Mouse (Mus musculus): ENCODE measurements around the gene Plekhb2. TPM values are rescaled to one million over a fixed set of nuclear protein-coding genes. Genes with fewer than 3 reads are reported as not detected.

Gene Plekhb2
- total and polyA plus RNA-seq, 2 experiments from 2014 or later = 85.1 to 97.3 TPM

DNA sequence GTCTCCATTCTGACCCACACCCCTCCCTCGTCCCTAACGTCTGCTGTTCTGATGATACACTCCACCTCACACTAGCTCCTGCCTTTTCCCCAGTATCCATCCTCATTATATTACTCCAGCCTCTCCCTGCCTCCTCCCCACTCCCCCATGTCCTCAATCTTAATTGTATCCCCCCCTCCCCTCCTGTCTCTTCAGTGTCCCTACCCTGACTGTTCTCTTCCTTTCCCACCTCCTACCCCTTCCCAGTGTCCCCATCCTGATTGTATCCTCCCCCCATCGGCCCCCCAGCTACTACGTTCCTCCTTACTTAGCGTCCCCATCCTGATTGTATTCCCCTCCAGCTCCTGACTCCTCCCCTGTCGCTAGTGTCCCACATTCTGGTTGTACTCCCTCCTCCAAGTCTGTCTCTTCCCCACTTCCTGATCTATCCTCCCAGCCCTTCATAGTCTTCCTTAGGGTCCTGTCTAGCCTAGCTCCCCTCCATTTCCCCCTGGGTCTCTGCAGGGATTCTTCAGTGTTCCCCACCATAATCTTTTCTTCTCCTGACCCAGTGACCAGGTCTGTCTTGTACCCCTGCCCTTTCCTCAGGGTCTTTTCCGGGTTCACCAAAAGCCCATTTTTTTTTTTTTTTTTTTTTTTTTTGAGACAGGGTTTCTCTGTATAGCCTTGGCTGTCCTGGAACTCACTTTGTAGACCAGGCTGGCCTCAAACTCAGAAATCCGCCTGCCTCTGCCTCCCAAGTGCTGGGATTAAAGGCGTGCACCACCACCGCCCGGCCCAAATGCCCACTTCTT, 764 bp downstream of the Plekhb2 start:
- TF ChIP-seq CTCF (IDR thresholded peaks at IDR 0.05) = no peak

DNA sequence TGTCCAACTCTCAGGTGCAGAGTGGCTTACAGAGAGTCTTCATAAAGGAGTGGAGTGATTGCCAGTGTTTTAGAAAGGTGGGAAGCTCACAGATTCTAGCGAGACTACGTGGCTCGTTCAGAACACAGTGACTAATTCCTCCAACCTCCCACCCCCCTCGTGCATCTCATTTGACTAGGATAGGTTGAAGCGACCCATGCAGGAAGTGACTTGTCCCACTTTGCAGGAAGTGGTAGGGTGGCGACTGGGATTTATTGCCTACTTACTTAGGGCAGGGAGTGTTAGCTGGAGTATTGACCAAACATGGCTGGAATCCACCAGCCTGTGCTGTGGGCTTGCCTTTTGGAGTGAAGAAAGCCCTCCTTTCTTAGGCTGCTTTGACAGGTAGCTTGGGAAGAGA, 1.8 kb downstream of the Plekhb2 start:
- Histone ChIP-seq H3K27ac (ENCODE audit: low read depth, low read length) (peak overlapping the region; percentile 13; the same call in 1 of the 2 replicates), H3K4me1 (ENCODE audit: insufficient read depth, low read length) (peaks cover 8% of the 10 kb centered on the region; the same call in 1 of the 2 replicates), H3K9ac (replicated peaks; ENCODE audit: low read length, poor library complexity, severe bottlenecking) (peak overlapping the region; percentile 33), H3K4me3 (ENCODE audit: low read depth, low read length) (peak overlapping the region; percentile 72), H3K27me3 (ENCODE audit: insufficient read depth, low read length) (no peaks in the 10 kb centered on the region), H3K36me3 (ENCODE audit: insufficient read depth, low read length) (no peaks in the 10 kb centered on the region), H3K4me2 (ENCODE audit: low read depth, low read length, poor library complexity, severe bottlenecking) (peak overlapping the region; percentile 79), H3K9me3 (ENCODE audit: low read length) (no peaks in the 10 kb centered on the region)
- WGBS = 68% methylated on average over 6 of the region's 6 CpGs
- TF ChIP-seq CTCF (IDR thresholded peaks at IDR 0.05) = no peak
- ATAC-seq (ENCODE audit: low FRiP score) (no peak), DNase-seq (ENCODE audit: low spot score) (no peak)

More for the DNA sequence above, 764 bp downstream of the Plekhb2 start:
- H3K9ac ChIP-seq (replicated peaks; ENCODE audit: low read length, poor library complexity, severe bottlenecking) = peak overlapping the region; percentile 92
- peaks cover 8% of the 10 kb centered on the region; the same call in 1 of the 2 replicates for H3K4me1 ChIP-seq (ENCODE audit: insufficient read depth, low read length)
- H3K27me3 ChIP-seq (ENCODE audit: insufficient read depth, low read length) = no peaks in the 10 kb centered on the region
- no peaks in the 10 kb centered on the region for H3K9me3 ChIP-seq (ENCODE audit: low read length)
- DNase-seq (ENCODE audit: low spot score) (peak; percentile 32), ATAC-seq (ENCODE audit: low FRiP score) (peak; percentile 57)
- peak overlapping the region; percentile 72 for H3K4me3 ChIP-seq (ENCODE audit: low read depth, low read length)
- H3K4me2 ChIP-seq (ENCODE audit: low read depth, low read length, poor library complexity, severe bottlenecking) = peak overlapping the region; percentile 79
- WGBS = 37% methylated on average over 10 of the region's 11 CpGs
- no peaks in the 10 kb centered on the region for H3K36me3 ChIP-seq (ENCODE audit: insufficient read depth, low read length)
- peak overlapping the region; percentile 77 for H3K27ac ChIP-seq (ENCODE audit: low read depth, low read length)

DNA sequence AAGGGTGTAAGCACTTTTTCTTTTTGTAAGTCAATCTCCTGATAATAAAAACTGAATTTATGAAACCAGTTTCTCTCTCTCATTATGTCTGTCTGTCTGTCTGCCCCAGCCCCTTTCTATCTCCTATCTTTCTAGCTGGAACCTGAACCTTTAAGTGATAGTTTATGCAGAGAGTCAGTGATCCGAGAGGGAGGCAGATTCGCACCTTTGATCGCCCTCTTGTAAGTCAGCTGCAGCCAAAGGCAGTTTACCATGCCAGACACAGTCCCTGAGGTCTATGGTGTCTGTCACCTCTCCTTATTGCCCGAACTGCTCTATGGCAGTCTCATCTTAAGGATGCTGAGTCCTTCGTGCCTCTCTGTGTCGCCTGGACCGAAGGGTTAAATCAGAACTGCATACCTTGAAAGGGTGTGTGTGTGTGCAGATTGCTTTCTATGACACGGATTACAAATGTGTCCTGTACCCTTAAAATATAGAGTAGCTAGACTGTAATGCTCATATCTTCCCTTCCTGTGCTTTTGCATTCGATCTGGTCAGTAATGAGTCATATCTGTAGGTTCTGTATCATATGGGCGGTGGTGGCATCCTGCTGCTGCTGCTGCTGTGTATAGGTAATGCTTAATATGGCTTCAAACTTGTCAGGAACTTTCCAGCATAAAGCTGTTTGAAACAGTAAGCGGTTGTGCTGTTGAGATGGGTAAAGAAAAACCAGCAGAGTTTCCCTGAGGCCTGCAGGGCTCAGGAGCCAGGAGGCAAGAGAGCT, 2.5 kb downstream of the Plekhb2 start:
- TF ChIP-seq CTCF (IDR thresholded peaks at IDR 0.05) = no peak
- DNase-seq (ENCODE audit: low spot score) (no peak), ATAC-seq (ENCODE audit: low FRiP score) (no peak)
- H3K4me2 ChIP-seq (ENCODE audit: low read depth, low read length, poor library complexity, severe bottlenecking) = peak overlapping the region; percentile 79
- peaks cover 8% of the 10 kb centered on the region; the same call in 1 of the 2 replicates for H3K4me1 ChIP-seq (ENCODE audit: insufficient read depth, low read length)
- no peak overlapping the region for H3K4me3 ChIP-seq (ENCODE audit: low read depth, low read length)
- H3K27ac ChIP-seq (ENCODE audit: low read depth, low read length) = peak overlapping the region; percentile 14
- no peaks in the 10 kb centered on the region for H3K9me3 ChIP-seq (ENCODE audit: low read length)
- H3K9ac ChIP-seq (replicated peaks; ENCODE audit: low read length, poor library complexity, severe bottlenecking) = peak overlapping the region; percentile 33; the same call in 1 of the 2 replicates
- 79% methylated on average over 11 of the region's 11 CpGs for WGBS
- H3K27me3 ChIP-seq (ENCODE audit: insufficient read depth, low read length) = no peaks in the 10 kb centered on the region
- H3K36me3 ChIP-seq (ENCODE audit: insufficient read depth, low read length) = no peaks in the 10 kb centered on the region

DNA sequence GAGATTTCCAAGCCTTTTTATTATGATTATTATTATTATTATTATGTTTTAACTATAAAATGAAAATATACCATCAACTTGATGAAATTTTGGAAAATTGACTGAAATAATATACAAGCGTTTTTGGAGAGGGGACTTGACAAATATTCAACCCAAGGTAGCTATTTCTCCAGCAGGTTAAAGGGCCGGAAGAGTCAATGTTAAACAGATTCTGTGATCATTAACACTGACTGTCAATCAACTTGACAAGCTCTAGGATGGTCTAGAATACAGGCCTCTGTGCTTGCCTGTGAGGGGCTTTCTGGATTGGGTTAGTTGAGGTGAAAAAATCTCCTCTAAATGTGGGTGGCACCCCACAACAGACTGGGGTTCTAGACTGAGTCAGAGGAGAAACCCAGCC, 4.0 kb downstream of the Plekhb2 start:
- H3K27ac ChIP-seq (ENCODE audit: low read depth, low read length) = no peak overlapping the region
- TF ChIP-seq CTCF (IDR thresholded peaks at IDR 0.05) = no peak
- 92% methylated on average over 2 of the region's 2 CpGs for WGBS
- H3K27me3 ChIP-seq (ENCODE audit: insufficient read depth, low read length) = no peaks in the 10 kb centered on the region
- peaks cover 8% of the 10 kb centered on the region; the same call in 1 of the 2 replicates for H3K4me1 ChIP-seq (ENCODE audit: insufficient read depth, low read length)
- no peak overlapping the region for H3K4me2 ChIP-seq (ENCODE audit: low read depth, low read length, poor library complexity, severe bottlenecking)
- H3K4me3 ChIP-seq (ENCODE audit: low read depth, low read length) = no peak overlapping the region
- no peak for DNase-seq (ENCODE audit: low spot score)
- H3K36me3 ChIP-seq (ENCODE audit: insufficient read depth, low read length) = 0 out of 2 replicates have a peak, but pooled peaks cover 1% of the 10 kb centered on the region
- H3K9ac ChIP-seq (replicated peaks; ENCODE audit: low read length, poor library complexity, severe bottlenecking) = no peak overlapping the region
- H3K9me3 ChIP-seq (ENCODE audit: low read length) = no peaks in the 10 kb centered on the region
- ATAC-seq (ENCODE audit: low FRiP score) = no peak

DNA sequence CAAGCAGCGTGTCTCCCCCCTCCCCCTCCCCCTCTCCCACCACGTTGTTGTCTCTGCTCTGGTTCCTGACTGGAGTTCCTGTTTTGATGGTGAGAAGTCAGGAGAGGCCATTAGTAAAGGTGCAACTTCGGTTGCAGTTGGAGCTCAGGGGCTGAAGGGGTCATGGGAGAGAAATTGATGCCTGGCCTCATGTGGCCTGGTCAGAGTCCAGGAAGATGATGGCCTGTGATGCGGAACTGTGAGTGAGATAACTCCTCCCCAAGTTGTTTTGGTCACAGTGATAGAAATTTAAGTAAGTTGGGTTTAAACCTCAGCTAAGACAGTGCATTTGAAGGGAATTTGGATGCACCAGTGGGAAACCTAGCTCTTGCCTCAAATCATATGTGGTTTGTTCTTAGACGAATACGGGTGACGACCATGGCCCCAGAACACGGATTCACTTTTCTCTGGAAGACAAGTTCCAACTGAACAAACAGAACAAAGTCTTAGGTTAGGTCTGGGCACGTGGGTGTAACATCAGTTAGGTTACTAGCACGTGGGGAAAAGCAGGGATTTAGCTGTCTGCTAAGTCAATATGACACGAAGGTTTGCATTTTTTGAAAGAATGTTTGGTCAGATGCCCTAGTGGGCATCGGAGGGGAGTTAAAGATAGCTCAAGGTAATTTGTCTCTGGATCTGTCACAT, 5.4 kb downstream of the Plekhb2 start:
- TF ChIP-seq CTCF (IDR thresholded peaks at IDR 0.05) = no peak
- H3K4me2 ChIP-seq (ENCODE audit: low read depth, low read length, poor library complexity, severe bottlenecking) = no peak overlapping the region
- ATAC-seq (ENCODE audit: low FRiP score) (no peak), DNase-seq (ENCODE audit: low spot score) (no peak)
- 0 out of 2 replicates have a peak, but pooled peaks cover 3% of the 10 kb centered on the region for H3K36me3 ChIP-seq (ENCODE audit: insufficient read depth, low read length)
- no peak overlapping the region for H3K9ac ChIP-seq (replicated peaks; ENCODE audit: low read length, poor library complexity, severe bottlenecking)
- no peak overlapping the region for H3K4me3 ChIP-seq (ENCODE audit: low read depth, low read length)
- H3K27me3 ChIP-seq (ENCODE audit: insufficient read depth, low read length) = no peaks in the 10 kb centered on the region
- WGBS = 85% methylated on average over 12 of the region's 12 CpGs
- H3K27ac ChIP-seq (ENCODE audit: low read depth, low read length) = no peak overlapping the region
- no peaks in the 10 kb centered on the region for H3K9me3 ChIP-seq (ENCODE audit: low read length)
- peaks cover 8% of the 10 kb centered on the region; the same call in 1 of the 2 replicates for H3K4me1 ChIP-seq (ENCODE audit: insufficient read depth, low read length)
